Mouse (Mus musculus) hindbrain, embryonic 16.5 days (tissue): ENCODE results near the gene Zfand4. TPM values are rescaled to one million over a fixed set of nuclear protein-coding genes. Genes with fewer than 3 reads are reported as not detected.

Source experiments
- ATAC-seq: fragments of 200-750 bp; cut with Nextera tagmentation; 2 replicates; pipeline ENCODE4 v1.8.0; 2017; ENCODE audit warnings: moderate TSS enrichment, moderate library complexity
- H3K27ac ChIP-seq: fragments of 300-500 bp; sonication (generic); 2 replicates; pipeline ENCODE4 v1.5.1; 2014; ENCODE audit warnings: low read depth, mild to moderate bottlenecking, control low read depth, low read length, moderate library complexity
- H3K27me3 ChIP-seq: fragments of 300-500 bp; sonication (generic); replicated peaks from 2 replicates; pipeline ENCODE4 v1.6.1; 2014; ENCODE audit warnings: low read length; ENCODE audit not compliant: control insufficient read depth, insufficient read depth
- H3K36me3 ChIP-seq: fragments of 300-500 bp; sonication (generic); 2 replicates; pipeline ENCODE4 v1.6.1; 2014; ENCODE audit warnings: mild to moderate bottlenecking, low read length, moderate library complexity, mixed read lengths; ENCODE audit not compliant: control insufficient read depth, insufficient read depth
- H3K4me1 ChIP-seq: fragments of 300-500 bp; sonication (generic); 2 replicates; pipeline ENCODE4 v1.6.1; 2014; ENCODE audit warnings: low read depth, low read length; ENCODE audit not compliant: control insufficient read depth, insufficient read depth
- H3K4me2 ChIP-seq: fragments of 300-500 bp; sonication (generic); 2 replicates; pipeline ENCODE4 v1.6.1; 2014; ENCODE audit warnings: mild to moderate bottlenecking, low read length, control low read depth, moderate library complexity
- H3K4me3 ChIP-seq: fragments of 300-500 bp; sonication (generic); 2 replicates; pipeline ENCODE4 v1.5.1; 2014; ENCODE audit warnings: mild to moderate bottlenecking, low read length, control low read depth, moderate library complexity
- H3K9ac ChIP-seq: fragments of 300-500 bp; sonication (generic); 2 replicates; pipeline ENCODE4 v1.6.1; 2014; ENCODE audit warnings: low read depth, mild to moderate bottlenecking, control low read depth, low read length, moderate library complexity
- H3K9me3 ChIP-seq: fragments of 300-500 bp; sonication (generic); 2 replicates; pipeline ENCODE4 v1.6.1; 2014; ENCODE audit warnings: mild to moderate bottlenecking, low read length, moderate library complexity; ENCODE audit not compliant: control insufficient read depth
- WGBS: fragments of 180-500 bp; shearing (Covaris S2); extraction: QIAGEN DNeasy Blood & Tissue Kit; methylation state at CpG from one replicate; pipeline ENCODE4 v1.1.7; 2014; 5-methylcytosine and 5-hydroxymethylcytosine counted together
- polyA plus RNA-seq: library from polyadenylated mRNA; unstranded; fragments of >200 nt; fragmentation: Nextera tagmentation; extraction: Ambion mirVana; gene quantifications from 2 replicates; pipeline ENCODE4 v1.2.1, GENCODE M21; 2015

The Zfand4 gene
- polyA plus RNA-seq, 1 experiment from 2014 or later: 6.7 TPM

DNA sequence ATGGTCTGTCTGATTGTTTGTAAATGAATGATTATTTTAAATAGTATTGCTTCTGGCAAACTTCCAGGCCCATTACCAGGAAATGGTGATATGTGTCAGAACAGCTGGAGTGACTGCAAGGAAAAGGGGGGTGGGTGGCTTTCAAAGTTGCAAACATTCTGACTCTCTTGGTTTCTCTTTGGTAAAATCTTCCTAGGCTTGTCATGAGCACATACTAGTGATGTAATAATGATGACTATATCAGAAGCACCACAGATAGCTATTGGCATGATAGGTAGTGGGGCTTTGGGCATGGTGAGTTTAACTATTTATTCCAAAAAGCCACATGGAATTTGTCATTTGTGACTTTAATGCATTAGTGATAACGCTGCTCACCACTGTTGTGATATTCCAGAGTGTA is 110.1 kb downstream of the Zfand4 start:
- Histone ChIP-seq H3K9me3 (no peaks in the 10 kb centered on the region), H3K4me1 (no peaks in the 10 kb centered on the region), H3K27me3 (no peaks in the 10 kb centered on the region), H3K4me3 (no peak overlapping the region), H3K9ac (no peak overlapping the region), H3K4me2 (no peak overlapping the region), H3K36me3 (no peaks in the 10 kb centered on the region; the same call in 1 of the 2 replicates), H3K27ac (no peak overlapping the region)
- no peak for ATAC-seq
- WGBS: 85% methylated on average over 1 of the region's 1 CpGs

DNA sequence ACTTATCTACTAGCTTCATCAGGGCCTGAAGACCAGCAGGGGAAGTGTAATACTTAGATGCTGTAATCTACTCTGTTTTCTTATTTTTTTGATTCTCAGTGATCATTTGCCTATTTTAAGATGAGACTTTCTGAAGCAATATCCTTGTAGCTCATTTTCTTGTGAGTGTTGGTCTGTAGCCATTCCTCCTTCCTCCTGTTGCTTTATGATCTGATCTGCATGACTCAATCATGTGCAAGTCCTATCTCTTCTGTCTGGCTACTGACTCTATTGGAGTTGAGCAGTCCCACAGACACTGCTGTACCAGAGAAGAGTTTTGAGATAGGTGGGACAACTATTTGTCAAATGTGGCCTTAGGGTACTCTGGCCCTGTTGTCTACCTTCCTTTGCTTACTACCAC is 110.6 kb downstream of the Zfand4 start:
- no peak overlapping the region for H3K4me3 ChIP-seq
- no peak for ATAC-seq
- H3K4me1 ChIP-seq: no peaks in the 10 kb centered on the region
- H3K27me3 ChIP-seq: no peaks in the 10 kb centered on the region
- no peak overlapping the region for H3K4me2 ChIP-seq
- H3K9ac ChIP-seq: no peak overlapping the region
- H3K27ac ChIP-seq: no peak overlapping the region
- no peaks in the 10 kb centered on the region; the same call in 1 of the 2 replicates for H3K36me3 ChIP-seq
- H3K9me3 ChIP-seq: no peaks in the 10 kb centered on the region

DNA sequence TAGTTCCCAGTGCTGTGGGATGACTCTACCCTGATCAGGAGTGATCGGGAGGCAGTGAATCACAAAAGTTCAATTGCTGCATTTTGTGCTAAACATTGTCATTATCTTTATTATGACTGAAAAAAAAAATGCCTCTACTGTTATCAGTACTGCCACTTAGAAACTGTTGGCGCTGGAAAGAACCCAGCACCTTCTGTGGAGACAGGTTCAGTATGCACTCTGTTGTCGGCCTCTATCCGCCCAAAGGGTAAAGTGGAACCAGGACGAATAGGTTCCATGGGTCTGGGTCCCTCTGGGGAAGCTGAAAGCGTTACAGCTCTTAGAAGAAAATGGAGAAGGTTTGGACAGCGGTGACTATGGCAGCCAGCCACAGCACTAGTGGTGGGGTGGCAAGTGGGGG is 114.9 kb downstream of the Zfand4 start:
- Histone ChIP-seq H3K4me2 (no peak overlapping the region), H3K9ac (no peak overlapping the region), H3K27ac (no peak overlapping the region), H3K27me3 (no peaks in the 10 kb centered on the region), H3K4me3 (no peak overlapping the region), H3K4me1 (peaks cover 7% of the 10 kb centered on the region), H3K36me3 (no peaks in the 10 kb centered on the region; the same call in 1 of the 2 replicates), H3K9me3 (no peaks in the 10 kb centered on the region)
- 89% methylated on average over 7 of the region's 7 CpGs for WGBS
- ATAC-seq: no peak

Other genes starting within 250 kb of the Zfand4 start
- 23.4 TPM in 2 replicates for gene Tmcc1, start 70.7 kb upstream of the Zfand4 start, polyA plus RNA-seq
- gene Washc2, start 56.2 kb upstream of the Zfand4 start, polyA plus RNA-seq: 62.5 and 66.1 TPM in 2 replicates
- gene March8, start 73.8 kb downstream of the Zfand4 start, polyA plus RNA-seq: 58.0 and 63.4 TPM in 2 replicates
- gene Alox5, start 197.0 kb downstream of the Zfand4 start, polyA plus RNA-seq: 0.65 and 0.94 TPM in 2 replicates
- gene Olfr211, start 224.9 kb downstream of the Zfand4 start, polyA plus RNA-seq: not detected in 2 replicates
- gene Olfr212, start 242.3 kb downstream of the Zfand4 start, polyA plus RNA-seq: not detected in 2 replicates